Mouse (Mus musculus) bone marrow macrophage, adult 2 months (primary cell): ENCODE measurements around the gene Gm9821.

Experiments used
- CTCF ChIP-seq: IDR thresholded peaks from 2 replicates; pipeline ENCODE4 v1.5.1; 2012; ENCODE audit warnings: low read depth, mild to moderate bottlenecking, low read length, moderate library complexity
- POLR2A ChIP-seq: IDR thresholded peaks from 2 replicates; pipeline ENCODE4 v1.6.1; 2012; ENCODE audit warnings: mild to moderate bottlenecking, low read depth, low read length, borderline replicate concordance

- TF ChIP-seq CTCF (peak; percentile 39; the same call in 1 of the 2 replicates), POLR2A (no peak)
Observed at GRCm38 (mm10) chr2:91958701-91959457, 13.4 kb downstream of the Gm9821 start.
